Mouse (Mus musculus) intestine, embryonic 15.5 days (tissue): Measurements from ENCODE around the gene Eda. TPM values are rescaled to one million over a fixed set of nuclear protein-coding genes. Genes with fewer than 3 reads are reported as not detected.
A peak's percentile ranks its signal among the peaks of the same experiment; 100 is the strongest.
"Not testable (repeated sequence)": the region's sequence is repeated elsewhere in the genome, so short reads cannot be mapped to it uniquely, and the experiment has no call there.

Source experiments
- ATAC-seq: fragments of 200-750 bp; cut with Nextera tagmentation; 2 replicates; pipeline ENCODE4 v1.8.0; 2017; ENCODE audit warnings: moderate TSS enrichment, moderate library complexity
- H3K27ac ChIP-seq: fragments of 300-500 bp; sonication (generic); 2 replicates; pipeline ENCODE4 v1.5.1; 2015; ENCODE audit warnings: mild to moderate bottlenecking, inconsistent platforms
- H3K27me3 ChIP-seq: fragments of 300-500 bp; sonication (generic); replicated peaks from 2 replicates; pipeline ENCODE4 v1.6.1; 2015; ENCODE audit warnings: inconsistent platforms
- H3K36me3 ChIP-seq: fragments of 300-500 bp; sonication (generic); 2 replicates; pipeline ENCODE4 v1.6.1; 2015; ENCODE audit warnings: inconsistent platforms
- H3K4me1 ChIP-seq: fragments of 300-500 bp; sonication (generic); replicated peaks from 2 replicates; pipeline ENCODE4 v1.6.1; 2015; ENCODE audit warnings: inconsistent platforms
- H3K4me2 ChIP-seq: fragments of 300-500 bp; sonication (generic); replicated peaks from 2 replicates; pipeline ENCODE4 v1.6.1; 2015; ENCODE audit warnings: mild to moderate bottlenecking, inconsistent platforms
- H3K4me3 ChIP-seq: fragments of 300-500 bp; sonication (generic); replicated peaks from 2 replicates; pipeline ENCODE4 v1.5.1; 2015; ENCODE audit warnings: inconsistent platforms
- H3K9ac ChIP-seq: fragments of 300-500 bp; sonication (generic); 2 replicates; pipeline ENCODE4 v1.6.1; 2015; ENCODE audit warnings: inconsistent platforms
- H3K9me3 ChIP-seq: fragments of 300-500 bp; sonication (generic); 2 replicates; pipeline ENCODE4 v1.6.1; 2016; ENCODE audit warnings: inconsistent platforms
- WGBS: fragments of 180-500 bp; shearing (Covaris S2); methylation state at CpG from one replicate; pipeline ENCODE4 v1.1.7; 2015; 5-methylcytosine and 5-hydroxymethylcytosine counted together
- microRNA counts: library from miRNA; unstranded; fragments of <30 nt; microRNA quantifications from one replicate; lab custom pipeline; 2016
- polyA plus RNA-seq: library from polyadenylated mRNA; unstranded; fragments of >200 nt; fragmentation: Nextera tagmentation; extraction: Ambion mirVana; gene quantifications from 2 replicates; pipeline ENCODE4 v1.2.1, GENCODE M21; 2015

The Eda gene
- polyA plus RNA-seq, 1 experiment from 2014 or later, result 1.1 TPM

DNA sequence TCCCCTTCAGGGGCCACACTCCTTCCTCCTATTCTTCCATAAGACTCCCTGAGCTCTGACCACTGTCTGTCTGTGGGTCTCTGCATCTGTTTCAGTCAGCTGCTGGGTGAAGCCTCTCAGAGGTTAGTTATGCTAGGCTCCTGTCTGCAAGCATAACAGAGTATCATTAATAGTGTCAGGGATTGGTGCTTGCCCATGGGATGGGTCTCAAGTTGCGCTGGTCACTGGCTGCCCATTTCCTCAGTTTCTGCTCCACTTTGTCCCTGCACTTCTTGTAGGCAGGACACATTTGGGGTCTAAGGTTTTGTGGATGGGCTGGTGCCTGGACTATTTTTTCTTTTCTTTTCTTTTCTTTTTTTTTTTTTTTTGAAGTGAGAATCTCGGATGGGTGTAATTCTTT, 467.2 kb downstream of the Eda start, which contains the start of gene Awat2:
Gene Awat2 (minus strand): TSS at position 101 of the 400 bp plus-strand sequence.
- not testable (repeated sequence) for H3K27me3 ChIP-seq, H3K27ac ChIP-seq, H3K9me3 ChIP-seq, H3K4me3 ChIP-seq, H3K36me3 ChIP-seq, ATAC-seq, H3K9ac ChIP-seq, H3K4me1 ChIP-seq, H3K4me2 ChIP-seq
- WGBS, result 81% methylated on average over 2 of the region's 2 CpGs

DNA sequence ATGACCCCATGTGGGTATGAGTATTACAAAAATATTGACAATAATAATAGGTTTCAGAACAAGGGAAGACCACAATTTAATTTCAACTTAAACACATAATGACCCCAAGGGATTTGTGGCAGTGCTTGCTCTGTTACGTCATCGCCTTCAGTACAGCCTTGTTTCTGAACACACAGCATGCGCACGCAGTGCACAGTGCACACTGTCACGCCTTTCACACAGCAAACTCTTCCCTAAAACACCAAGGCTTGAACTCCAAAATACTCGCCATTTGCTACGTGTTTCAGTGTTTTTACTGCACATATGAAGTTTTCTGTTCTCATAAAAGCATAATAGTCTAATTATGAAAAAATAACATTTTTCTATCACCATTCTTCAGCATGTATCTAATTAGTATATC, 468.1 kb downstream of the Eda start:
- no peaks in the 10 kb centered on the region for H3K9me3 ChIP-seq
- no peak for ATAC-seq
- no peak overlapping the region for H3K9ac ChIP-seq
- WGBS, result 92% methylated on average over 7 of the region's 7 CpGs
- no peak overlapping the region for H3K4me2 ChIP-seq
- no peaks in the 10 kb centered on the region for H3K4me1 ChIP-seq
- H3K27ac ChIP-seq, result no peak overlapping the region
- H3K36me3 ChIP-seq, result no peaks in the 10 kb centered on the region
- H3K4me3 ChIP-seq, result no peak overlapping the region
- H3K27me3 ChIP-seq, result no peaks in the 10 kb centered on the region

MicroRNAs within 50 kb of the gene (microRNA counts, 519-probe panel; counts per million panel counts)
- 2,727 counts per million, percentile 71 among the panel's probes with 10 or more counts for microRNA mmu-miR-676 (lab: Ali Mortazavi, UCI)

Other genes with a start within 250 kb of the Eda start
- gene Tmem28, start 154.6 kb upstream of the Eda start, polyA plus RNA-seq, result 0.04 and 0.06 TPM in 2 replicates